Mouse (Mus musculus): Measurements from ENCODE around the gene Cemip.
"Not testable (repeated sequence)": the region's sequence is repeated elsewhere in the genome, so short reads cannot be mapped to it uniquely, and the experiment has no call there.

Cemip gene

DNA sequence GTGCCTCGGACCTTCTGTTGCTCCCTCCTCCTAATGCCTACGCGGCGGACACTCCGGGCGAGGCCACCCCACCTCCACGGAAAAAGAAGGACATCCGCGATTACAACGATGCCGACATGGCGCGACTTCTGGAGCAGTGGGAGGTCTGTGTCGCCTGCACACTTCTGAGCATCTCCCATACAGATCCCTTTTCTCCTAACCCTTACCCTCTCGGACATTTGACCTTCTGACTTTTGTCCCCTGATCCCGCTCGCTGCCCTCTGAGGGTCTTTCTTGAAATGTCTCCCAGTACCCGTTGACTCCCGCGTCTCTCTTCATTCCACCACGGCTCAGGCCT, 194.0 kb downstream of the Cemip start:
- DNase-seq (ENCODE audit: low read depth): peak; percentile 37

DNA sequence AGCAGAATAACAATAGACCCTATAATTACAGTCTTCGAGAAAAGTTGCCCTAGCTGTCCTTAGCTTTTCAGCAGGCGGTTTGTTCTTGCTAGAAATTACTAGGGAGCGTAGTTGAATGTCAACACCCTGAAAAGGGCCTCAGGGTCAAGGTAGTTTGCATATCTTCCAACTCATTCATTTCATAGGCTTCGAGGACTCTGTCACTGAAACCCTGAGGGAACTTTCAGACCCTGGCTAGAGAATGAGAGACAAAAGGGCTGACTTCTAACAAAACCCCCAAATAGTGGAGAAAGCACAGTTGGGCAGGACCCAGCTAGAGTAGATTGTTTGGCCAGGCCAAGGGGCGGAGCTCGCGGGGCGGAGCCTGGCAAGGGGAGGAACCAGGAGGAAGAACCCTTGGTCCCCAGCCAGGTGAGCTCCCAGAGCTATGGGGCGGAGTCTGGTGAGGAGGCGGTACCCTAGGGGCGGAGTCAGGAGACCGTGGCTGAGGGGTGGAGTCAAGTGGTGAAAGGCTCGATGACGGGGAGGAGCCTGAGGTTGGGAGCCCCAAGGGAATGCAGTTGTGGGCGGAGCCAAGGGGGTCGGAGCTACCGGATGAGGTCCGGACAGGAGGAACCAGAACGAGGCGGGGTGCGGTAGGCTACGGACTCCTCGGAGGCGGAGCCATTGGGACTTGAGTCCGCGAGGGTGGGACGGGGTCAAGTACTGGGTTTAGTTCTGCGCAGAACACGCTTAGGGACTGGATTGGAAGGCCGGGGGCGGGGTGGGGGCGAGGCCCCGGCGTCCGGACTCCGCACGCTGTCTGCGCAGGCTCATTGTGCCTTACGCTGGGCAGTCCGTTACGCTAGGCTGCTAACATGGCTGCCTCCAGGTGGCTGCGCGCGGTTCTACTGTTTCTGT, 194.6 kb downstream of the Cemip start:
- DNase-seq (ENCODE audit: low read depth): peak; percentile 100

DNA sequence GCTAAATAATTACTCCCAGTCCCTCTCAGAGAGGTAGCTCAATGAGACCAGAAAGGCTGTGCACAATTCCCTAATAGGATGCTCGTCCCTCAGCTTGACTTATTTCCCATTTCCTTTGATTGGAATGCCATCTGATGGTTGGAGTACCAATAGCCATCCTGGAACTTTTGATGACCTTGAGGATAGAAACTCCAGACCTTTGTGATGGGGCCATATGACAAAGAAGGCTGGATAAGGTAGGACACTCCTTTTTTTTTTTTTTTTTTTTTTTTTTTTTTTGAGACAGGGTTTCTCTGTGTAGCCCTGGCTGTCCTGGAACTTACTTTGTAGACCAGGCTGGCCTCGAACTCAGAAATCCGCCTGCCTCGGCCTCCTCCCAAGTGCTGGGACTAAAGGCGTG, 196.4 kb downstream of the Cemip start:
- not testable (repeated sequence) for DNase-seq (ENCODE audit: low read depth)

DNA sequence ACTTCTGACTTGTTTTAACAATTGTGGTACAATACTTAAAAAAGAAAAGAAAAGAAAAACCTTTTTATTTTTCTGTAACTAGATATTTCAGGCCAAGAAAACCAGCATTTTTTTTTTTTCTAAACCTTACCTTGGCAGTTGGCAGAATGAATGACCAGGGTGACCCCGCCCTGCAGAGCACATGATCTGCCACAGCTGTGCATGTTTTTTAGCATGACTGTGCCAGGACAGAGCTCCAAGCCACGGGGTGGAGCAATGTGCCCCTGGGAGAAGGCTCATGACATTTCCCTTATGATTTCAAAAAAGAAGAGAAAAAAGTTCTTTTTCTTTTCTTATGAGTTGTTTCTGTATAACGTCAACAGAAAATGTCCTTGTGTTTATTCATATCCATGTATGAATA, 196.9 kb downstream of the Cemip start:
- DNase-seq (ENCODE audit: low read depth): peak; percentile 86

DNA sequence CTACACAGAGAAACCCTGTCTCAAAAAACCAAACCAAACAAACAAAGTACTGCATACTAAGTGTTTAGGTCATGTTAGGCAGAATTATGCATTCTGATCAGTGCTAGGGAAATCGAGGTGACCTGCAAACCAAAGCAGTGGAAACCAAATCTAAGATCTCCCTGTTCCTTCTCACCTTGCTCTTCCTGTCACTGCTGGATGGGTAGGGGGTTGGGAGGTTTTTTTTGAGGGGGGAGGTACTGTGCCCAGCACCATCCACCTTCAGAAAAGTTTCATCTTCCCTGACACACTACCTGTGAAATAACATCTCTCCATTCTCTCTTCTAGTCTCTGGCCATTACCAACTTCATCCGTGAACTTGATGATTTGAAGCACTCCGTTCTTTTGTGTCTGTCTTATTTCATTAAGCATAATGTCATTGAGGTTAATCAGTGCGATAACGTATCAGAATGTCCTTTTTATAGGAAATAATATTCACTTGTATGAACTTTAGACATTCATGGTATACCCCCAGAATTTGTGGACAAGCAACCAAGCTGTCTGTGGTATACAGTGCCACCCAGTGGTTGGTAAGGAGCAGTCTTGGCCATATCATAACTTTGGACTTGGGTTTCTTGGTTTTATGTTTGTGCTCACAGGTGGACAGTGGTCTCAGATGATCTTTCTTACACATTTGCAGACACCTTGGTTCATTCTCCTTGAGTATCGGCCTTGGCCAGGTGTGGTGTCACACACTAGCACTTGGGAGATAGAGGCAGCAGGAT, 199.8 kb downstream of the Cemip start:
- DNase-seq (ENCODE audit: low read depth): peak; percentile 66

DNA sequence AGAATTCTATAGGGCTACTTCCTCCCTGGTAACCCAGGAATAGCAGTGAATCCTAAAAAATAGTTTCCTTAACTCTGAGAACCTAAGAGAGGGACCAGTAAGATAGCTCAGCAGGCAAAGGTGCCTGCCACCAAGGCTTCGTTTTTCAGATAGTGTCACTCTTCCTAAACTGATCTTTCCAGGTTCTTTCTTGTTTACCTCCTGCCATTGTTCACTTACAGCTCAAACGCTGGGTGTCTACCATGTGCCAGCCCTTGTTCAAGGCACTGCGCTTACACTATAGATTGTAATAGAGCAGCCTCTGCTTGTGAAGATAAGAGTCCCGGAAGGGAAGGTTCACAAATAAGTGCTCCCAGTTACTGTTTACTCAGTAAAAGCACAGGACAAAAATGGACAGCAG, 200.5 kb downstream of the Cemip start:
- no peak for DNase-seq (ENCODE audit: low read depth)

DNA sequence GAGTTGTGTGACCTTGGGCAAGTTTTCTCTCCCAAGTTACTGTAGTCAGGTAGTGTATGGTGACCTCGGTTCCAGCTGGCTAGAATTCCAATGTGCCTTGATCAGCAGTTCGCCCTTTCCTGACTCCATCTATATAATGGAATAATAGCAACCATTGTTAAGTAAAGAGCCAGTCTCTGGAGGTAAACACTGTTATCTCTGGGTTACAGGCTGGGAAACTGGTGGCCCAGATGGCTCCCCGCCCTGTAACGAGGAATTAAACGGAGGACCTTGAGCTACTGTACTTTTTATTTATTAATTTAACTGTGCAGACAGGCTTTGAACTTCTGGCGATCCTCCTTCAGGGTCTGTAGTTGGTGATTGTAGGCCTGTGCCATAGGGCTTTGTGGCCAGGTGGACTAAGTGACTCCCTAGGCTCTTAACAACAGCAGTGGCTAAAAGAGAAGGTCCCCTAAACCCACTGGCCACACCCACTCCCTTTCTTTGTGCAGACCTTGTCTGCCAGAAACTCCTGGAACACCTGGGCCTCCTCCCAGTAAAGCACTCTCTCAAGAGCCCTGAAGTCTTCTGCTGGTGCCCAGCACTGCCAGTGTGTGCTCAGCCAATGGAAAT, 201.3 kb downstream of the Cemip start:
- DNase-seq (ENCODE audit: low read depth): no peak

DNA sequence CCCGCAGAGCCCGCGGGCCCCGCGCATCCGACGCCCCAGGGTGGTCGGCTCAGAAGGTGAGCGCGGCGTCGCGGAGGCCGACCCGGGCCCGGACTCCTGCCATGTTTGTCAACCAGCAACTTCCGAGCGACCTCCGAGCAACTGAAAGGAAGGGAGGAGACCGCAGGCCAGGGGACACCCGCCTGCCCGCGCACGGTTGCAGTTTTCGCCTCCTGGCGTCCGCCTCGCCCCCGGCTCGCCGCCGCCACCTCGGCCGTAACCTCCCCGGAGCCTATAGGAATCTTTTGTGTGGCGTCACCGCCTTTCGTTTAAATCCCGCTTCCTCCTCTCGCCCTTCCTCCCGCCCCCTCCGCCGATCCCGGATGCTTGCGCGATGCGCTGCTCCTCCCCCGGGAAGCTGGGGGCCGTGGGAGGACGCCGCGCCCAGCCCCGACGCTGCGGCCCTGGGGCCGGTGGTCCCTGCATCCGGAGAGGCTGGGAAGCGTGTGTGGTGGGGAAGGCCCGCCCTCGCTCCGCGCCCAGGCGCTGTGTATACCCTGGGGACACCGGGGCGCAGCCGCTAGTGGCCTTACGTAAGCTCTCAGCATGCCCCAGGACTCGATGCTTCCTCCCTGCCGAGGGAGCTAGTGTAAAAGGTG, 202.2 kb downstream of the Cemip start, which contains the start of the genes Tlnrd1 and Mesd:
Tlnrd1 (minus strand) TSS at position 285 of the 638 bp plus-strand sequence.
Mesd (plus strand) TSS at position 446 of the 638 bp plus-strand sequence.
- DNase-seq (ENCODE audit: low read depth): peak; percentile 96

DNA sequence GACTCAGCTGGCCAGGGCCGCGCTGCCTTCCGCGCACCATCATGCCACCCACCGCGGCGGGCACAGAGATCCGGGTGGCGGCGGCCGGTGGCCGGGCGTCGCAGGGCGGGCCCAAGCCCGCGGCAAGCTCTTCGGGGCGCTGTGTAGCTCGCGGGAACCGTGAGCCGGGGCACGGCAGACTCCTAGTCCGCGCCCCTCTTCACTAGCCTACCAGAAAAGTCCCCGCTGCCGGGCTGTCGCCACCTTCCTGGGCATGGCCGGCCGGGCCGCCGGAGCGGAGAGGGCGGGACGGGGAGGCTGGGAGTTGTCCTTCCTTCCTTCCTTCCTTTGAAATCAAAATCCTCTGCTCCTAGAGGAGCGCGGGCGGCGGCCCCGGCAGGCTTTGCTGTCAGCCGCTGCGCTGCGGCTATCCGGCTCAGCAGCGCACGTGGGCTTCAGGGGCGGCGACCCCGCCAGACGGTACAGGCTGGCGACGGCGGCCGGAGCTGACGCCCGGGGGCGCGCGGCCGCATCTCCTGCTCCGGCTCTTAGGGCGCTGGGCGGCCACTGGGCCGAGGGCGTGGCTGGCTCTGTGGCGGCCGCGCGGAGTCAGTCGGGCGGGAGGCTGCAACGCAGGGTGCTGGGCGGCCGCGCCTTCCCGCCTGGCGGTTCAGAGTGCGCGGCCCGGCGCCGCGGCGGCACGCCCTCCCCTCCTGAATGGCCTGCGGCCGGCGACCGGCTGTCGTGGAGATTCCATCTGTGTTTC, 202.9 kb downstream of the Cemip start:
- DNase-seq (ENCODE audit: low read depth): peak; percentile 86

Data from NIH3T3 (cell line).